In genomic region chr8:105795785-105796184, GRCm38 (mm10) we compare ENCODE assay signal across 32 mouse cellular contexts. TPM values are rescaled to one million over a fixed set of nuclear protein-coding genes. Genes with fewer than 3 reads are reported as not detected.
DNase-seq lines count a peak whose midpoint lies in the region; ATAC-seq and TF ChIP-seq lines count a peak whose summit lies in the region.
"Had no signal": no experiment of that assay in that cellular context is flagged by ENCODE, and none has a peak within 500 bp of the region (broad histone marks: within the 10 kb centered on the region; RNA-seq: fewer than 3 reads in every experiment).

No protein-coding gene starts in this region.

- H3K4me2 ChIP-seq in liver, embryonic 12.5 days, result no peak overlapping the region
- no peak overlapping the region for H3K4me2 ChIP-seq in liver, embryonic 11.5 days
- no peak overlapping the region for H3K4me2 ChIP-seq in midbrain, embryonic 11.5 days
- no peak overlapping the region for H3K4me2 ChIP-seq in midbrain, embryonic 15.5 days
- H3K4me2 ChIP-seq: embryonic facial prominence, embryonic 15.5 days; forebrain, embryonic 13.5 days; heart, embryonic 11.5 days; hindbrain, embryonic 13.5 days; kidney, embryonic 15.5 days; limb, embryonic 13.5 days; midbrain, embryonic 13.5 days had no signal

- no peaks in the 10 kb centered on the region for H3K27me3 ChIP-seq in liver, embryonic 12.5 days (replicated peaks)
- H3K27me3 ChIP-seq in liver, embryonic 11.5 days (replicated peaks; ENCODE audit: control insufficient read depth, insufficient read depth, low read length), result no peaks in the 10 kb centered on the region
- H3K27me3 ChIP-seq in midbrain, embryonic 11.5 days (ENCODE audit: control insufficient read depth, insufficient read depth, low read length), result no peaks in the 10 kb centered on the region
- no peaks in the 10 kb centered on the region for H3K27me3 ChIP-seq in midbrain, embryonic 15.5 days (replicated peaks)
- H3K27me3 ChIP-seq in small intestine, adult 2 months (ENCODE audit: control insufficient read depth, insufficient read depth, low read length), result no peaks in the 10 kb centered on the region
- H3K27me3 ChIP-seq: embryonic facial prominence, embryonic 15.5 days; forebrain, embryonic 13.5 days; hindbrain, embryonic 13.5 days; kidney, embryonic 15.5 days; limb, embryonic 13.5 days; megakaryocyte, embryonic 14.5 days; midbrain, embryonic 13.5 days; Patski had no signal

- peaks cover 95% of the 10 kb centered on the region for H3K36me3 ChIP-seq in liver, embryonic 12.5 days
- peaks cover 2% of the 10 kb centered on the region; the same call in 1 of the 2 replicates for H3K36me3 ChIP-seq in liver, embryonic 11.5 days (ENCODE audit: control insufficient read depth, insufficient read depth, low read length)
- no peaks in the 10 kb centered on the region for H3K36me3 ChIP-seq in midbrain, embryonic 11.5 days (ENCODE audit: control insufficient read depth, insufficient read depth, low read length)
- H3K36me3 ChIP-seq in midbrain, embryonic 15.5 days (replicated peaks), result no peaks in the 10 kb centered on the region
- H3K36me3 ChIP-seq in small intestine, adult 2 months (ENCODE audit: control insufficient read depth, insufficient read depth, low read length), result no peaks in the 10 kb centered on the region
- H3K36me3 ChIP-seq: embryonic facial prominence, embryonic 15.5 days had no signal

- no peak for ATAC-seq in liver, embryonic 12.5 days
- no peak for ATAC-seq in liver, embryonic 11.5 days (replicated peaks; ENCODE audit: low FRiP score)
- no peak for ATAC-seq in midbrain, embryonic 11.5 days (ENCODE audit: low FRiP score)
- no peak for ATAC-seq in midbrain, embryonic 15.5 days (replicated peaks)
- ATAC-seq in granulocyte monocyte progenitor cell, adult 5-6 weeks (replicated peaks; ENCODE audit: poor library complexity, severe bottlenecking), result no peak
- ATAC-seq: forebrain, embryonic 13.5 days; midbrain, embryonic 13.5 days; Patski had no signal

- no peak for TF ChIP-seq POLR2A in small intestine, adult 2 months (IDR thresholded peaks at IDR 0.05; ENCODE audit: low read depth, low read length)

- H3K9ac ChIP-seq in liver, embryonic 12.5 days, result no peak overlapping the region
- H3K9ac ChIP-seq in liver, embryonic 11.5 days (ENCODE audit: low read depth, low read length), result no peak overlapping the region
- no peak overlapping the region for H3K9ac ChIP-seq in midbrain, embryonic 11.5 days (ENCODE audit: low read length)
- no peak overlapping the region for H3K9ac ChIP-seq in midbrain, embryonic 15.5 days
- H3K9ac ChIP-seq: embryonic facial prominence, embryonic 15.5 days; forebrain, embryonic 13.5 days; hindbrain, embryonic 13.5 days; kidney, embryonic 15.5 days; limb, embryonic 13.5 days; midbrain, embryonic 13.5 days had no signal

- 88% methylated on average over 1 of the region's 1 CpGs for WGBS in liver, embryonic 12.5 days (ENCODE audit: insufficient replicate concordance)
- WGBS in liver, embryonic 11.5 days, result 93% methylated on average over 1 of the region's 1 CpGs
- WGBS in midbrain, embryonic 11.5 days, result 98% methylated on average over 1 of the region's 1 CpGs
- WGBS in midbrain, embryonic 15.5 days, result 95% methylated on average over 1 of the region's 1 CpGs
- WGBS in small intestine, adult 2 months, result 36% methylated on average over 1 of the region's 1 CpGs

- peaks cover 79% of the 10 kb centered on the region for H3K4me1 ChIP-seq in liver, embryonic 12.5 days
- peaks cover 29% of the 10 kb centered on the region for H3K4me1 ChIP-seq in liver, embryonic 11.5 days (replicated peaks; ENCODE audit: control insufficient read depth, insufficient read depth, low read length)
- H3K4me1 ChIP-seq in midbrain, embryonic 11.5 days (ENCODE audit: control insufficient read depth, insufficient read depth, low read length), result no peaks in the 10 kb centered on the region
- H3K4me1 ChIP-seq in midbrain, embryonic 15.5 days, result peaks cover 7% of the 10 kb centered on the region; the same call in 1 of the 2 replicates
- H3K4me1 ChIP-seq in small intestine, adult 2 months (ENCODE audit: control insufficient read depth, insufficient read depth, insufficient read length, low read length), result peaks cover 25% of the 10 kb centered on the region

- intact Hi-C loops in gastrocnemius, postnatal 14 days (cut with DNase I; ENCODE audit: low total_unique reads), result no loop called here

- no peak for TF ChIP-seq CTCF in small intestine, adult 2 months (IDR thresholded peaks at IDR 0.05; ENCODE audit: extremely low read depth, insufficient read length, insufficient replicate concordance, low read depth, low read length)

- H3K27ac ChIP-seq in liver, embryonic 12.5 days, result peak overlapping the region; percentile 49
- no peak overlapping the region for H3K27ac ChIP-seq in liver, embryonic 11.5 days (ENCODE audit: low read depth, low read length)
- no peak overlapping the region for H3K27ac ChIP-seq in midbrain, embryonic 11.5 days (ENCODE audit: low read depth, low read length)
- no peak overlapping the region for H3K27ac ChIP-seq in midbrain, embryonic 15.5 days
- H3K27ac ChIP-seq in small intestine, adult 2 months (ENCODE audit: insufficient read depth, low read depth, low read length), result peak overlapping the region; percentile 3; the same call in 1 of the 2 replicates
- H3K27ac ChIP-seq: embryonic facial prominence, embryonic 10.5 days; embryonic facial prominence, embryonic 15.5 days; forebrain, embryonic 13.5 days; hindbrain, embryonic 13.5 days; kidney, embryonic 15.5 days; limb, embryonic 13.5 days; midbrain, embryonic 13.5 days had no signal

- no peak for DNase-seq in liver, embryonic 11.5 days (ENCODE audit: low spot score)
- peak; percentile 6 for DNase-seq in midbrain, embryonic 11.5 days (ENCODE audit: low spot score, missing footprints)
- no peak for DNase-seq in gastrocnemius, postnatal 14 days
- DNase-seq: adrenal gland, postnatal 10 days; cerebellum, adult 8-10 months; cerebellum, postnatal 25 days; gastrocnemius, postnatal 10 days; heart, adult 18-20 months; heart, postnatal 4 days; kidney, adult 11 months; kidney, postnatal 36 days; retina, postnatal 1 day; right cerebral cortex, postnatal 14 days; thymus, adult 2 months; thymus, postnatal 36 days had no signal

- H3K4me3 ChIP-seq in liver, embryonic 12.5 days, result no peak overlapping the region
- no peak overlapping the region for H3K4me3 ChIP-seq in liver, embryonic 11.5 days (ENCODE audit: low read depth, low read length)
- H3K4me3 ChIP-seq in midbrain, embryonic 11.5 days (ENCODE audit: low read depth, low read length), result no peak overlapping the region
- no peak overlapping the region for H3K4me3 ChIP-seq in midbrain, embryonic 15.5 days
- no peak overlapping the region for H3K4me3 ChIP-seq in small intestine, adult 2 months (ENCODE audit: low read depth, low read length)
- H3K4me3 ChIP-seq: embryonic facial prominence, embryonic 10.5 days; embryonic facial prominence, embryonic 15.5 days; forebrain, embryonic 13.5 days; hindbrain, embryonic 13.5 days; kidney, embryonic 15.5 days; limb, embryonic 13.5 days; midbrain, embryonic 13.5 days had no signal

- no peaks in the 10 kb centered on the region for H3K9me3 ChIP-seq in liver, embryonic 12.5 days (replicated peaks)
- no peaks in the 10 kb centered on the region for H3K9me3 ChIP-seq in liver, embryonic 11.5 days (ENCODE audit: control insufficient read depth, low read length)
- no peaks in the 10 kb centered on the region for H3K9me3 ChIP-seq in midbrain, embryonic 11.5 days (ENCODE audit: control insufficient read depth, low read length)
- no peaks in the 10 kb centered on the region for H3K9me3 ChIP-seq in midbrain, embryonic 15.5 days
- H3K9me3 ChIP-seq: embryonic facial prominence, embryonic 10.5 days; embryonic facial prominence, embryonic 15.5 days; forebrain, embryonic 13.5 days; hindbrain, embryonic 13.5 days; kidney, embryonic 15.5 days; limb, embryonic 13.5 days; megakaryocyte, embryonic 14.5 days; midbrain, embryonic 13.5 days had no signal

RNA-seq across cellular contexts. Expression of gene Ranbp10, which starts 31.4 kb away (rescaled TPM):
- 37.7 and 37.8 TPM in 2 replicates for polyA plus RNA-seq in liver, embryonic 12.5 days (2016; fragmentation: Nextera tagmentation; extraction: Ambion mirVana)
- 20.2 and 22.0 TPM in 2 replicates for polyA plus RNA-seq in liver, embryonic 11.5 days (2014; fragmentation: Nextera tagmentation; extraction: Ambion mirVana)
- polyA plus RNA-seq in midbrain, embryonic 11.5 days (2014; fragmentation: Nextera tagmentation; extraction: Ambion mirVana), result 10.9 and 11.2 TPM in 2 replicates
- 11.8 and 13.6 TPM in 2 replicates for polyA plus RNA-seq in midbrain, embryonic 15.5 days (2015; fragmentation: Nextera tagmentation; extraction: Ambion mirVana)
- 9.5 and 15.3 TPM in 2 replicates for polyA plus RNA-seq in small intestine, adult 2 months (2012; rRNA removed)
- 10 to 100 TPM; 20.1 to 20.2 TPM for total RNA-seq in gastrocnemius, postnatal 14 days (2021)
- total RNA-seq in granulocyte monocyte progenitor cell, adult 5-6 weeks (2014; fragmentation: Nextera tagmentation), result 12.9 and 16.7 TPM in 2 replicates
- 7.2 and 8.3 TPM in 2 replicates for total RNA-seq in granulocyte monocyte progenitor cell, adult 5-6 weeks (2017)

RNA-seq across cellular contexts. Expression of gene Tsnaxip1, which starts 31.7 kb away (rescaled TPM):
- 0.12 and 0.19 TPM in 2 replicates for polyA plus RNA-seq in liver, embryonic 12.5 days (2016; fragmentation: Nextera tagmentation; extraction: Ambion mirVana)
- 0.12 TPM in 1 of 2 replicates, not detected in the other for polyA plus RNA-seq in liver, embryonic 11.5 days (2014; fragmentation: Nextera tagmentation; extraction: Ambion mirVana)
- polyA plus RNA-seq in midbrain, embryonic 11.5 days (2014; fragmentation: Nextera tagmentation; extraction: Ambion mirVana), result 0.15 and 0.18 TPM in 2 replicates
- 0.64 and 1.0 TPM in 2 replicates for polyA plus RNA-seq in midbrain, embryonic 15.5 days (2015; fragmentation: Nextera tagmentation; extraction: Ambion mirVana)
- not detected in 2 replicates for polyA plus RNA-seq in small intestine, adult 2 months (2012; rRNA removed)
- total RNA-seq in gastrocnemius, postnatal 14 days (2021), result not detected
- not detected in 2 replicates for total RNA-seq in granulocyte monocyte progenitor cell, adult 5-6 weeks (2014; fragmentation: Nextera tagmentation)
- not detected in 2 replicates for total RNA-seq in granulocyte monocyte progenitor cell, adult 5-6 weeks (2017)
- total RNA-seq: adrenal gland, postnatal 10 days; gastrocnemius, postnatal 10 days; heart, adult 18-20 months; heart, postnatal 4 days; left cerebral cortex, postnatal 36 days; MEL; monocyte, adult 5-6 weeks had no signal

RNA-seq across cellular contexts. Expression of gene Gfod2, which starts 37.3 kb away (rescaled TPM):
- 4.5 and 5.1 TPM in 2 replicates for polyA plus RNA-seq in liver, embryonic 12.5 days (2016; fragmentation: Nextera tagmentation; extraction: Ambion mirVana)
- polyA plus RNA-seq in liver, embryonic 11.5 days (2014; fragmentation: Nextera tagmentation; extraction: Ambion mirVana), result 9.0 and 10.7 TPM in 2 replicates
- 36.5 and 38.8 TPM in 2 replicates for polyA plus RNA-seq in midbrain, embryonic 11.5 days (2014; fragmentation: Nextera tagmentation; extraction: Ambion mirVana)
- polyA plus RNA-seq in midbrain, embryonic 15.5 days (2015; fragmentation: Nextera tagmentation; extraction: Ambion mirVana), result 90.3 and 100 TPM in 2 replicates
- polyA plus RNA-seq in small intestine, adult 2 months (2012; rRNA removed), result 4.9 and 8.3 TPM in 2 replicates
- 1 to 10 TPM; 7.8 to 7.9 TPM for total RNA-seq in gastrocnemius, postnatal 14 days (2021)
- 1.7 TPM in 1 of 2 replicates, not detected in the other for total RNA-seq in granulocyte monocyte progenitor cell, adult 5-6 weeks (2014; fragmentation: Nextera tagmentation)
- total RNA-seq in granulocyte monocyte progenitor cell, adult 5-6 weeks (2017), result 3.4 and 4.6 TPM in 2 replicates
- total RNA-seq: monocyte, adult 5-6 weeks had no signal

RNA-seq across cellular contexts. Expression of gene Cenpt, which starts 57.3 kb away (rescaled TPM):
- polyA plus RNA-seq in liver, embryonic 12.5 days (2016; fragmentation: Nextera tagmentation; extraction: Ambion mirVana), result 29.0 and 29.2 TPM in 2 replicates
- polyA plus RNA-seq in liver, embryonic 11.5 days (2014; fragmentation: Nextera tagmentation; extraction: Ambion mirVana), result 37.0 and 37.5 TPM in 2 replicates
- 58.1 and 60.4 TPM in 2 replicates for polyA plus RNA-seq in midbrain, embryonic 11.5 days (2014; fragmentation: Nextera tagmentation; extraction: Ambion mirVana)
- 55.2 and 58.7 TPM in 2 replicates for polyA plus RNA-seq in midbrain, embryonic 15.5 days (2015; fragmentation: Nextera tagmentation; extraction: Ambion mirVana)
- 5.6 and 9.7 TPM in 2 replicates for polyA plus RNA-seq in small intestine, adult 2 months (2012; rRNA removed)
- 1 to 10 TPM; 1.9 to 3.9 TPM for total RNA-seq in gastrocnemius, postnatal 14 days (2021)
- 21.4 and 22.0 TPM in 2 replicates for total RNA-seq in granulocyte monocyte progenitor cell, adult 5-6 weeks (2014; fragmentation: Nextera tagmentation)
- total RNA-seq in granulocyte monocyte progenitor cell, adult 5-6 weeks (2017), result 9.9 and 10.0 TPM in 2 replicates

RNA-seq across cellular contexts. Expression of gene Thap11, which starts 59.1 kb away (rescaled TPM):
- polyA plus RNA-seq in liver, embryonic 12.5 days (2016; fragmentation: Nextera tagmentation; extraction: Ambion mirVana), result 53.0 and 53.2 TPM in 2 replicates
- 62.0 and 66.5 TPM in 2 replicates for polyA plus RNA-seq in liver, embryonic 11.5 days (2014; fragmentation: Nextera tagmentation; extraction: Ambion mirVana)
- polyA plus RNA-seq in midbrain, embryonic 11.5 days (2014; fragmentation: Nextera tagmentation; extraction: Ambion mirVana), result 66.5 and 70.5 TPM in 2 replicates
- 56.2 and 58.6 TPM in 2 replicates for polyA plus RNA-seq in midbrain, embryonic 15.5 days (2015; fragmentation: Nextera tagmentation; extraction: Ambion mirVana)
- 24.1 and 39.4 TPM in 2 replicates for polyA plus RNA-seq in small intestine, adult 2 months (2012; rRNA removed)
- total RNA-seq in gastrocnemius, postnatal 14 days (2021), result 10 to 100 TPM; 19.6 to 22.7 TPM
- 20.4 and 30.1 TPM in 2 replicates for total RNA-seq in granulocyte monocyte progenitor cell, adult 5-6 weeks (2014; fragmentation: Nextera tagmentation)
- 29.9 and 36.8 TPM in 2 replicates for total RNA-seq in granulocyte monocyte progenitor cell, adult 5-6 weeks (2017)

Comparison
In these comparisons a context has a peak if more than half of its experiments do, and no peak if none do; other contexts are left out.
1. H3K27ac ChIP-seq: peak in liver, embryonic 12.5 days (single experiment) and small intestine, adult 2 months (single experiment); none in liver, embryonic 11.5 days (single experiment), midbrain, embryonic 11.5 days (single experiment) and midbrain, embryonic 15.5 days (single experiment).